Mouse (Mus musculus) retina, postnatal 1 day (tissue): ENCODE data around the gene Irf2bp1.

ENCODE experiments used
- DNase-seq: peaks from one replicate; pipeline ENCODE4 v3.0.0-alpha.2; 2012

The Irf2bp1 gene

DNA sequence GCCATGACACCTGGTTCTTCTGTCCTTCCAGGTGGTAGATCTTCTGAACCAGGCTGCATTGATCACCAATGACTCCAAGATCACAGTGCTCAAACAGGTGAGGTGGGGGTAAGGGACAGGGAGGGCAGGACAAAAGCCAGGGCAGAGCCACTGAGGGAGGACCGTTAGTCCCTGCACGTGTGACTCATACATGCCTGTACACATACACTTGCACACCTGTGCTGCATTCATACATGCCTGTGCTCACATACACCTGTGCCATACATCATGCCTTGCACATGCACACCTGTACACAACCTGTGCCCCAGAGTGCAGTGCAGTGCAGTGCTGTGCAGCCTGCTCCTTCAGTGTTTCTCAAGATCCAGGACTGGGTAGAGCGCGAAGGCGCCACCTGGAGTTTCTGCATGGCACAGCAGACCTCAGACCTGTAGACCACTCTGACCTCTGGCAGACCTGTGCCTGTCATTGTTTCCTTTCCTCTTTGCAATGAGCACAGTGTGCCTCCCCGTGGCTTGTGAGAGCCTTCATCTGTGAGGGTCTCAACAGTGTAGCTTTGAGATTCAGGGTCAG lies 25.3 kb downstream of the Irf2bp1 start:
- peak; percentile 68 for DNase-seq

- DNase-seq = no peak
These were observed 27.8 kb downstream of the Irf2bp1 start for GRCm38 (mm10) chr7:19031641-19032040.

- DNase-seq = no peak
These were observed 40.8 kb downstream of the Irf2bp1 start for GRCm38 (mm10) chr7:19044616-19045015.

DNA sequence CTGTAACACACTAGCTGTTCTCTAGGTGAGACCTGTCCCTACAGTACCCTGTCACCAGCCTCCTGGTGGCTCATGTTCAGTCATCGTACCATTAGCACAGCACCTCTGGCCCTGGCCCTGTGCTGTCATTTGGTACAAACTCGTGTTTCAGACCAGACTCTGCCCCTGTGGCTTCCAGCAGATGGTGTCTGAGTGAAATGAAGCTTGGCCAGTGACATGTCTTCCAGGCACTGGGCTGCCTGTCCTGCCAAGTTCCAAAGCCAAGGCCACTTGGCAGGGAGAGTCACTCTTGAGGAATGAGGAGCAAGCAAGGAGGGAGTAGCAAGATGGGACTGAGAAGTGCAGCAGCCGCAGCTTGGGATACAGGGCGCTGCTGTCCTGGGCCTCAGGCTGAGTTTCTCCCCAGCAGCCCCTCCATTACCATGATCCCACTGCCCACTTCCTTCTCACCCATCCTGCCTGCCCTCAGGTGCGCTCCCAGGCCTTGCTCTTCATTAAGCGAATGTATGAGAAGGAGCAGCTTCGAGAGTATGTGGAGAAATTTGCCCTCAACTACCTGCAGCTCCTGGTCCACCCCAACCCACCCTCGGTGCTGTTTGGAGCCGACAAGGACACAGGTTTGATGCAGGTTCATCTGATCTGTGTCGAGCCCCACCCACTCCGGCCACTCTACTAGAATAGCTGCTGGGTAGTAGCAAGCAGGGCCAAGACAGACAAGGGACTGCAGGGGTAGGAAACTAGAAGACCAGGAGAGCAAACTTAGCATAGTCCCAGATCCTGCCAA lies 42.6 kb downstream of the Irf2bp1 start:
- no peak for DNase-seq

- no peak for DNase-seq
These were observed 44.2 kb downstream of the Irf2bp1 start for GRCm38 (mm10) chr7:19048006-19048527.

GRCm38 (mm10) chr7:19049252-19049651 lies 45.4 kb downstream of the Irf2bp1 start:
- no peak for DNase-seq

- DNase-seq = no peak
These were observed 46.3 kb downstream of the Irf2bp1 start for GRCm38 (mm10) chr7:19050172-19050571.

- DNase-seq = no peak
These were observed 47.3 kb downstream of the Irf2bp1 start for GRCm38 (mm10) chr7:19051161-19051560.

GRCm38 (mm10) chr7:19052345-19053135 lies 48.7 kb downstream of the Irf2bp1 start:
- no peak for DNase-seq

DNA sequence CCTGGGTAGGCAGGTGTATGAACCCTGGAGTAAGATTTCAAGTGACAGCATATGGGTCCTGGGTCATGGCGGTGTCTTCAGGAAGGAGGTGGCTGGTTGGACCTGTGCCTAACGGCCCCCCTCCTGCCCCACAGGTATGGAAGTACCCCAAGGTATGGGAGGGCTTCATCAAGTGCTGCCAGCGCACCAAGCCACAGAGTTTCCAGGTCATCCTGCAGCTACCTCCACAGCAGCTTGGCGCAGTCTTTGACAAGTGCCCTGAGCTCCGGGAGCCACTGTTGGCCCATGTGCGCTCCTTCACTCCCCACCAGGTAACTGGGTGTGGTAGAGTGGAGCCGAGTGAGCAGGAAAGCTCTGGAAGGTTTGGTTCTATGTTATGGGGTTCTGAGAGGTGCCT lies 49.3 kb downstream of the Irf2bp1 start:
- no peak for DNase-seq

DNA sequence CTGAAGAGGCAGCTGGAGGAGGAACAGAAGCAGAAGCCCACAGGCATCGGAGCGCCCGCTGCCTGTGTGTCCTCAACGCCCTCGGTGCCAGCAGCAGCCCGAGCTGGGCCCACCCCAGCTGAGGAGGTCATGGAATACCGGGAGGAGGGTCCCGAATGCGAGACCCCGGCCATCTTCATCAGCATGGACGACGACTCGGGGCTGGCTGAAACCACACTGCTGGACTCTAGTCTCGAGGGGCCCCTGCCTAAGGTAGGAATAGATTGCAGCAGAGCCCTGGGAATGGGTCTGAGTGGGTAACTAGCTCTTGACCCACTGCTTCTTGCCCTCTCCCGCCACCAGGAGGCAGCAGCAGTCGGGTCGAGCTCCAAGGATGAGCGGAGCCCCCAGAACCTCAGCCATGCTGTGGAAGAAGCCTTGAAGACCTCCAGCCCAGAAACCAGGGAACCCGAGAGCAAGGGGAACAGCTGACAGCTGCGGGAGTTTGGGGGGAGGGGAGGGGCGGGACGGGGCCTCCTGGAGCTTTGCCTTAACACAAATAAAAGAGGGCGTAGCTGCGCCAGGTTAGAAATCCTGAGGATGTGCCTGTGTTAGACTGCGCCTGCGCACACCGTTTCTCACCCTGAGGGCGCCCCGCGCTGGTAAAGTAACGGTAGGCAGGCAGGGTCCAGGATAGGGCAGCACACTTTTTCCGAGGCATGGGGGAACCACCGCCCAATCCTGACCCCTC lies 50.4 kb downstream of the Irf2bp1 start, which contains the start of gene Rsph6a:
Gene Rsph6a, plus strand, starts transcription at position 644 of the 730 bp plus-strand sequence.
- DNase-seq = peak; percentile 81

DNA sequence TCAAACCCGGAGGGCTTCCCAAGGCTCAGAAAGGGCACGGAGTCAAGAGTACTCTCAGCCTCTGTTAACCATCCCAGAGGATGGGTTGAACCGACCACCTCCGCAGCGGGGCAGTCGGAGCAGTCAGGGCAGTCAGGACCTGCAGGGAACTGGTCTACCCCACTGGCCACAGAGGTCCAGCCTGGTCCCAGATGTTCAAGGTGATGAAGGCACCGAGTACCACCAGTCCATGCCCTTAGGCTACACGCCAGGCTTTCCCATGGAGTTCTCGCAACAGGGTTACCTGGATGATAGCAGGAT lies 50.9 kb downstream of the Irf2bp1 start:
- no peak for DNase-seq

DNA sequence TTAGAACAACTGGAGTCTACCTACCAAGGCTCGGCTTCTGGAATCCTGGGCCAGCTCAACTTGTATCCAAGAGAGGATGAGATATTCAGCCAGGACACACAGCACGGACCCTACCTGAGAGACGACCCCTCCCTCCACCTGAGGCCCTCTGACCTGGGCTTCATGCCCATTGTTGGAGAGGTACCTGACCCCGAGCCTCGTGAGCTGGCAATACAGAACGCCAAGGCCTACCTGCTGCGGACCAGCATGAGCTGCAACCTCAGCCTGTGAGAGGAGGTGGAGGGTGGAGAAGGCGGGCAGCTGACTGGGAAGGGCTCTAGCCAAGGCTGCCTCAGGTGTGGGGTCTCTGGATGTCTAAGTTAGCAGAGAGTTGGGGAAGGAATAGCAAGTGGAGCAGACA lies 51.3 kb downstream of the Irf2bp1 start:
- DNase-seq = no peak
